Mouse (Mus musculus) CH12.LX (cell line): Measurements from ENCODE around the gene Ttc23l.

Source experiments
- BHLHE40 ChIP-seq: IDR thresholded peaks from 2 replicates; pipeline ENCODE4 v1.6.1; 2011; ENCODE audit warnings: mild to moderate bottlenecking, low read depth, low read length, improper control_type of control experiment
- CHD2 ChIP-seq: IDR thresholded peaks from 2 replicates; pipeline ENCODE4 v1.6.1; 2011; ENCODE audit warnings: low read length, improper control_type of control experiment
- CTCF ChIP-seq, 2 experiments: IDR thresholded peaks in 1 of 2; conservative IDR thresholded peaks in 1 of 2; 2 replicates each; pipeline ENCODE4 v1.5.1; 2011 to 2012; ENCODE audit warnings: low read depth in 2 of 2, low read length in 2 of 2, improper control_type of control experiment in 1 of 2, inconsistent platforms in 1 of 2, mild to moderate bottlenecking in 1 of 2, moderate library complexity in 1 of 2
- POLR2A ChIP-seq: IDR thresholded peaks from 2 replicates; pipeline ENCODE4 v1.6.1; 2011; ENCODE audit warnings: low read depth, mild to moderate bottlenecking, improper control_type of control experiment, low read length
- RAD21 ChIP-seq: IDR thresholded peaks from 2 replicates; pipeline ENCODE4 v1.6.1; 2011; ENCODE audit warnings: low read depth, mild to moderate bottlenecking, low read length, improper control_type of control experiment, moderate library complexity
- RCOR1 ChIP-seq: conservative IDR thresholded peaks from 2 replicates; pipeline ENCODE4 v1.6.1; 2012; ENCODE audit warnings: low read depth, mild to moderate bottlenecking, inconsistent platforms, low read length, improper control_type of control experiment
- USF2 ChIP-seq: conservative IDR thresholded peaks from 2 replicates; pipeline ENCODE4 v1.6.1; 2011; ENCODE audit warnings: low read depth, low read length, improper control_type of control experiment

GRCm38 (mm10) chr15:10485484-10486364 is 72.7 kb downstream of the Ttc23l start, which contains the start of the genes Brix1 and Rad1:
- TF ChIP-seq CHD2 (no peak; the same call in 1 of the 2 replicates), USF2 (no peak), CTCF (conservative IDR thresholded peaks at IDR 0.05 in 1 of 2, IDR thresholded peaks at IDR 0.05 in 1 of 2; ENCODE audit: low read depth in 2 of 2, low read length in 2 of 2) (no peak), POLR2A (peak; percentile 88), RAD21 (no peak), RCOR1 (no peak), BHLHE40 (peak; percentile 12; the same call in 1 of the 2 replicates)
